Mouse (Mus musculus) CH12F3 (cell line): ENCODE data around the gene Olfr1366.
"Not testable (repeated sequence)": the region's sequence is repeated elsewhere in the genome, so short reads cannot be mapped to it uniquely, and the experiment has no call there.

ENCODE experiments used
- in situ Hi-C: fragments of 300-500 bp; cut with MboI; formaldehyde crosslinking; loops from 2 replicates; pipeline ENCODE4 v1.14.3; 2020; ENCODE audit warnings: low sequenced_read_pairs

Gene Olfr1366

DNA sequence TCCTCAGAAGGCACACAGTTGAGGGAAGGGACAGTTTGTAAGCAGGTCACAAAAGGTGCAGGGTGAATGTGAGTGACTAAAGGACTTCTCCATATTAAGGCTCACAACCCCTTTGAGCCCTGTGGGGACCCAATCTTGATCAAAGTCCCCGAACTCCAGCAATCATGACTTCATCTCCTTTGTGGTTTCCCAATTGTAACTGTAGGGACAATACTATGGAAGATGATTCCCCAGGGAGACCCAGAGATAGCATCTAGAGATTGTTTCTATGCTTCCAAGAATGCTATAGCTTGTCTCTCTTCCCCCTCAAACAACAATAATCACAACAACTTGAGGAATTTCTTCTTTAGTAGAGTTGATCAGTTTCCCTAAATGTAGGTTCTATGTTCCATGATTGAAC is at the start of gene Olfr1366:
Olfr1366 (minus strand) TSS at position 101 of the 400 bp plus-strand sequence.
- in situ Hi-C loops: no loop called here

DNA sequence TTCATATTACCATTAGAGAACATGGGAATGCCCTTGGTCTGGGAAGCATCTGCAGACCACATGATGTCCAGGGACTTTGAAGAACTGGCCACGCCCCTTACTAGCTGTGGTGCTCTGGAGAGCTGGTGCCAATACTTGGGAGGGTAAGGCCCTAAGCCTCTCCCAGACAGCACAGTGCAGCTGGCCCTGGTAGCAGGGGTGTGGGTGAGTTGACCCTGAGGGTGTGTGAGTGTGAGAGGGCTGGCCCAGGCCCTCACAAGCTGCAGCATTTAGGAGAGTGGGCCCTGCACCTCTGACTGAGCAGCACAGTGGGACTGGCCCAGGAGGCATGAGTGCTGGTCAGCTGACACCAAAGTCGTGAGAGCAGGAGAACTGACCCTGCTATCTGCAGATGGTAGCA is 49.0 kb upstream of the Olfr1366 start:
- in situ Hi-C loops: no loop called here

DNA sequence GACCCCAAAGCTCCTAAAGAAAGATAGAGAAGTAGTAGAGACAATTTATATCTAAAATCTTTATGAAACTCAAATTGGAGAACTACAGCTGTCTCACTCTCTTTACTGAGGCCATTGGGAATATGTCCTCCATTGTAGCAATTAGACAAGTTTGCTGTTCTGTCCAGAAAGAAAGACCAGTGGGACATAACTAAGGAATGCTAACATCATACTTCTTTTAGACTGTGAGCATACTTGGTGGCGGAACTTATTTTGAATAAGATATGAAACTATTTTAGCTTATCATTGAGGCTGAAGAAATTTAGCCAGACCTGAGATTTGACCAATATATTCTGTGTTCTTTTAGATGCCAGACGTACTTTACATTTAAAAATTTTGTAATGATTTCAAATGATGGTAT is 39.1 kb upstream of the Olfr1366 start, which contains the start of gene Olfr1364:
Olfr1364 (minus strand) TSS at position 101 of the 400 bp plus-strand sequence.
- in situ Hi-C loops: no loop called here

DNA sequence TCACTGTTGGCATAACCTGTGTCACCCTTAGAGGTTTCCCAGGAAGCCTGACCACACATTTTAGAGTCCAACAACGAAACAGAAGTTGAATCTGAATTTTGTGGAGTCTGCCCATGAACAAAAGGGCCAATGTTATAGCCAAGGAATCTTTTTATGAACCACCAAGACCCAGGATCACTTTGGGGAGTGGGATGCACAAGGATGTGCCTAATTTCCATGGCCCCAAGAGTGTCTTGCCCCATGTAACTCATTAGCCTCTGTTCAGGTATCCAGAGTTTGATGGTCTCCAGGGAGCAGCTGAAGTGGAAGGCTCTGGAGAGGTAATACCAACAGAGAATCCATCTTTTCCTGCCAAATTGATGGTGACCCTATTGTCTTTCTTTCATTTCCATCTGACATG is 17.2 kb upstream of the Olfr1366 start, which contains the start of gene Olfr1535:
Olfr1535 (minus strand) TSS at position 101 of the 400 bp plus-strand sequence.
- in situ Hi-C loops: no loop called here

DNA sequence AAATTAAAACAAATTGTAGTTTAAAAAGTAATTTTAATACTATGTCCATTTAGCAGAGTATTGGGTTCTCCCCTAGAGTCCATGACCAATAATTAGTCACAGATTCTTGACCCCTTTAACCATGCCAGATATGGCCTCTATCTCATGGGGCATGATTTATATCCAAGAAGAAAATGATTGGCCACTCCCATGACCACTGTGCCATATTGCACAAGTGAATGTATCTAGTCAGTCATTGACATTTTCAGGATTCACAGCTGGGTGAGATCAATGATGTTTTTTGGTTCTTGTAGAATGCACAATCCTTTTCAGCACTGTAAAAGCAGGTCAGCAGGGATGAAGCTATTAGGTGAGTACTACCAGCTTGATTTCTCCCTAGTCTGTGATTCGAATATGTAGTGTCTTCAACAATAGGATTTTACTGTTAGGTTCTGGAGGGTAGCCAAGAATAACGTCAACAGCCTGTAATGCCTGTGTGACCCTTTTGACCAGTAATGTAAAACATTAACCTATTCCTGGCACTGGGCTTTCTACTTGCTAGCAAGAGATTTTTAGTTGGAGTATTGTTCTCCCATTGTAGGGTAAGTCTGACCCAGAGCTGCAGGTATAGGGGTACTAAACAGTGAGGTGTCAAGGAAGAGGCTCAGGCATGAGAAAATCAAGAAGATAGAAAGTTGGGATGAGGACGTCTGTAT is 8.0 kb upstream of the Olfr1366 start:
- in situ Hi-C loops: no loop called here

DNA sequence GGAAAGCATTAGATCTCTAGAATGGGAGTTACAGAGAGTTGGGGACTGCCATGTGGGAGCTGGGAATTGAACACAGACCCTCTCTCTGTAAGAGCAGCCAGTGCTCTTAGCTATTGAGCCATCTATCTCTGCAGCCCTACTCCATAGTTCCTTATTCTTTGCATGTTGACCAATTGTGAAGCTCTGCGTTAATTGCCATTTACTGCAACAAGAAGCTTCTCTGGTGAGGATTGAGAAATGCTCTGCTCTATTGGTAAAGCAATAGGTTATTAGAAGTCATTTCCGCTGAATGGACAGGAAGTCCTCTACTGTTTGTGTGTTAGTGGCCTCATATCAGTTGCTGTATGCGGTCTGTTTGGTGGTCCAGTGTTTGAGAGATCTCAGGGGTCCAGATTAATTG is 6.9 kb upstream of the Olfr1366 start:
- in situ Hi-C loops: no loop called here

DNA sequence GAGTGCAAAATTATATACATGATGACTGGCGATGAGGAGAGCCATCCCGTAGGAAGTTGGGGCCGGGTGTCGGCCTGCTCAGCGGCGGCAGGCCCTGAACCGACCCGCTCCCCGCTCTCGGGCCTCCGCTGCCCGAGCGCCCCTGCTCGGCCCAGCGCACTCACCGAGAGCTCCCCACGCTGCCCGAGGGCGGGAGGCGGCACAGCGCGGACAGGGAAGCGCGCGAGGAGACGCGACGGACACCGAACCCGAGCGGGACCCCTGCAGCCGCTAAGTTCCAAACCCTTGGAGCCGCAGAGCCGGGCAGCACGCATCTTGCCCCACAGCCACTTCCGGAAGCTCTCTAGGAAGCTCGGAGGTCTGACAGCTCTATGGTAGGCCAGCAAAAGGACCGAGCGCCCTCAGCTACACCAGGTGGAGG is 11.8 kb downstream of the Olfr1366 start, which contains the start of gene Zkscan8:
Zkscan8 (minus strand) TSS at position 340 of the 421 bp plus-strand sequence.
- in situ Hi-C loops: no loop called here

DNA sequence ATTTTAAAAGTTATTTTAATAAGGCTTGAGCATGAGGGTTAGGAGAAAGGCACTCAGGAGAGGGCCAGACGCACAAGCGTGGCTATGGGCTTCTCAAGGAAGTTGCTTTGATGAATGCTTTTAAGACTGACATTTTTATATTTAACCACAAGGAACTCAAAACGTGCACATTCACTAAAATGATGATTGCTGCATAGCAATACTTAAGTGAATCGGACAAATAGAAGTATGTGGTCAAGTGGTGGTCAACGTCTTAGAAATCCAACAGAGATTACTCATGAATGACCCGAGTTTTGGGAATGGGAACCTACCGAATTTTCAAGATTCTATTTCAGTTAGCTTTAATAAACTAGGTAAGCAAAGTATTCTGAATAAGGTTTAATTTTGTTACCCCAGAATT is 12.5 kb downstream of the Olfr1366 start:
- in situ Hi-C loops: no loop called here

DNA sequence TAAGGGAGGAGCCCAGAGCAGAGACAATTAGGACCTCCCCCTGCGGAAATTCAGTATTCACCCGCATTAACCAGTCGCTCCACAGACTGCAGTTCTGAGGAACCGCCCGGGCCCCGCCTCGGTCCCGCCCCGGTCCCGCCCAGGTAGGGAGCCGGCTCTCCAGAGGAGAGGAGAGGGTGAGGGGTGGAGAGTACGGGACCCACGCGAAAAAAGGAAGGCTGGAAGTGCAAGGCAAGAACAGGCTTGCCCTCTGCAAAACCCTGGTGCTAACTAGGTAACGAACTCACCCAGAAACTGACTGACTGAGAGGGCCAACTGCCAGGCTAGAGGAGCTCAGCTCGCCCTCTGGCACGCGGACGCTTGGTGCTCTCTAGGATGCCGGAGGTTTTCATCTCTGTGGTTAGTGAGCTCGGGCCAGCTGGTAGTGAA is 36.4 kb downstream of the Olfr1366 start:
- in situ Hi-C loops: no loop called here

DNA sequence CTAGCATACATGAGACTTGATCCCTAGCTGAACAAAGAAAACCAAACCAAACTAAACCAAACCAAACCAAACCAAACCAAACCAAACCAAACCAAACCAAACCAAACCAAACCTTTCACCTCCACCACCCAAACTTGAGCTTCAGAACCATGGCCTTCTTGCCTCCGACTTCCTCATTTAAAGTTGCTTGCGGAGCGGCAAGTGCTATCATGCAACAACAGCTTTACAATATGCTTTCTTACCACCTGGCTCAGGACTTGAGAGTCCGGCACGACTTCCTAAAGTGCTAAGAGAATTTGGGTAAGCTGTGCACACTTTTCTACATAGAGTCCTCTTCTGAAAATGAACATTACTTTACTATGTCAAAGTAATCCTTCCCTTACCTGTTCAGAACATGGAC is 40.3 kb downstream of the Olfr1366 start:
- in situ Hi-C loops: no loop called here

DNA sequence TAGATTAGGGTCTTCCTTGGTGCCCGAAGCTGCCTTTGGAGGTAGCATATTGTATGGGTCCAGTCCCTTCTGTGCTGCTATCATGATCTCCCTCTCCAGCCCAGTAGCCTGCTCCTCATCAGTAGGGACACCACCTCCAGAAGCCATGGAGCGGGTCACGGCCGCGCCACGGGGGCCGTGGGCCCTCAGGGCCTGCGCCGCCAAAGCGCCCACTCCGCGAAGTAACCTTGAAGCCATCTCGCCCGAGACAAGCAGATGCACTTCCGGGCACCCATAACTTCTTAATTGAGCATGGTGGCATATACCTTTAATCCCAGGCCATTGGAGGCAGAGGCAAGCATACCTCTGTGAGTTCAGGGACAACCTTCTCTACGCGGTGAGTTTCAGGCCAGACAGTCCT is 41.4 kb downstream of the Olfr1366 start, which contains the start of gene Gm11273:
Gm11273 (minus strand) TSS at position 237 of the 400 bp plus-strand sequence.
- in situ Hi-C loops: not testable (repeated sequence)

DNA sequence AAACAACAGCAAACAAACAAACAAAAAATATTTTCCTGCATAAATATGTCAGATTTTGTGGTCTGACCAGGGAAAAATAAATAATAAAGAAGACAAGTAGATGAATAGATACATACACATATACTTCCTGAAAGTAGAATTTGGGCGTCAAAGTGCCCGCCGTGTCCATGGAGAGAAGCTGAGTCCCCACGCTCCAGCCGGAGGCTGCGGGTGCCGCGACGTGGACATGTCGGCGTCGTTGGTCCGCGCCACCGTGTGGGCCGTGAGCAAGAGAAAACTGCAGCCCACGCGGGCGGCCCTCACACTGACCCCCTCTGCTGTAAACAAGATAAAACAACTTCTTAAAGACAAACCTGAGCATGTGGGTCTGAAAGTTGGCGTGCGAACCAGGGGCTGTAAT is 47.5 kb downstream of the Olfr1366 start, which contains the start of gene AK157302:
AK157302 (plus strand) TSS at position 144 of the 400 bp plus-strand sequence.
- in situ Hi-C loops: no loop called here

DNA sequence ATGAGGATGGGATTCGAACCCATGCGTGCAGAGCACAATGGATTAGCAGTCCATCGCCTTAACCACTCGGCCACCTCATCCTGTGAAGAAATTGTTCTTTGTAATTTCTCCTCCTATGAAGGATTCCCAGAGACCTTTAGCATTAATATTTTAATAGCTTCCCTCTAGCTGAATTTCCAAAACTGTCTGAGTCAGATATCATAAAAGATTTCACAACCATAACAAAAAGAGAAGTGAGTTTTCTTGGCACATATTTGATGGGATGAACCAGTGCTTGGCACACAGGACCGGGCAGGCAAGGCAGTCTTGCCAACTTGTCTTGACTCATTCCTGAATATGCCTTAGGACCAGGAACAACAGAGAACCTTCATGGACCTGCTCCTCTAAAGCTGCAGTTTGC is 49.8 kb downstream of the Olfr1366 start:
- in situ Hi-C loops: no loop called here

DNA sequence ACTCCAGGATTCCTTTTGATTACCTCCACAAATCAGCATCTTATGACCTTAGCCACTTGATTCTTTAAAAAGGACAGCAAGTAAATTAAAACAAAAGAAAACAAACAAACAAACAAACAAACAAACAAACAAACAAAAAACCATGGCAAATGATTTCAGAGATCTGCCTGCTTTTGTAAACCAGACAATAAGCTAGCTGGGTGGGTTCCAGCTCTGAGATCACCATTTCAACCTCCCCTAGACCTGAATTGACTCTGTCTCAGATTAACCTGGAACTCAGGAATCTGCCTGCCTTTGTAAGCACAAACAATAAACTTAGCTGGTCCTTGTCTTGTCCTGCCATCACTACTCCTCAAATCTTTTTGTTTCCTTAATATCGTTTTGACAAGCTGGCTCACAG is 55.7 kb downstream of the Olfr1366 start:
- in situ Hi-C loops: no loop called here
